Mouse (Mus musculus): ENCODE measurements around the gene Sh3bgrl3.

GRCm38 (mm10) chr4:134117012-134117411 lies 11.6 kb downstream of the Sh3bgrl3 start:
- no peak for TF ChIP-seq MAFK (IDR thresholded peaks at IDR 0.05; ENCODE audit: borderline replicate concordance, low read depth, low read length)
- no peak for TF ChIP-seq RCOR1 (IDR thresholded peaks at IDR 0.05; ENCODE audit: low read depth, low read length)
- TF ChIP-seq POLR2AphosphoS2 (IDR thresholded peaks at IDR 0.05; ENCODE audit: low read length): no peak
- TF ChIP-seq ETS1 (IDR thresholded peaks at IDR 0.05; ENCODE audit: low read depth, low read length): no peak
- no peak for TF ChIP-seq CTCF (IDR thresholded peaks at IDR 0.05 in 2 of 3, conservative IDR thresholded peaks at IDR 0.05 in 1 of 3; ENCODE audit: control insufficient read depth in 1 of 3, insufficient read depth in 1 of 3, low read depth in 2 of 3, low read length in 3 of 3, poor library complexity in 1 of 3, severe bottlenecking in 1 of 3)
- no peak for TF ChIP-seq MEF2A (IDR thresholded peaks at IDR 0.05; ENCODE audit: extremely low read depth, insufficient replicate concordance, low read depth, low read length, poor library complexity, severe bottlenecking)
- no peak for TF ChIP-seq NRF1 (IDR thresholded peaks at IDR 0.05; ENCODE audit: insufficient read depth, low read depth, low read length, poor library complexity, severe bottlenecking)
- TF ChIP-seq RAD21 (IDR thresholded peaks at IDR 0.05; ENCODE audit: low read depth, low read length): no peak

Measured in MEL (cell line).